Mouse (Mus musculus) adrenal gland, adult 8-10 months (tissue): ENCODE measurements around the gene Khdc1a. TPM values are rescaled to one million over a fixed set of nuclear protein-coding genes. Genes with fewer than 3 reads are reported as not detected.

ENCODE experiments used
- total RNA-seq, 4 experiments: library from RNA; stranded (reverse); gene quantifications; 2 replicates each; pipeline ENCODE4 v1.2.4; 2022

The Khdc1a gene
- total RNA-seq, 4 experiments from 2014 or later = not detected

Other genes starting within 250 kb of the Khdc1a start
- gene Tmem14a, start 131.1 kb upstream of the Khdc1a start, total RNA-seq = 10 to 100 TPM in 1 of 4 experiments, 1 to 10 TPM in 3; 6.4 to 10.6 (median 9.1) TPM
- gene Gsta3, start 109.1 kb upstream of the Khdc1a start, total RNA-seq = 10 to 100 TPM; 11.7 to 40.3 (median 27.6) TPM
- gene Khdc1c, start 18.7 kb downstream of the Khdc1a start, total RNA-seq = not detected
- gene Khdc1b, start 33.9 kb downstream of the Khdc1a start, total RNA-seq = not detected